Mouse (Mus musculus) embryonic facial prominence, embryonic 11.5 days (tissue): ENCODE measurements at regions not wholly inside any gene's neighbourhood (a gene's known extent, or its start where the extent isn't known, plus 50 kb on each side); places are given as distances from the start of the nearest gene placed in this dataset.

Experiments
- ATAC-seq: fragments of 200-750 bp; cut with Nextera tagmentation; replicated peaks from 2 replicates; pipeline ENCODE4 v1.8.0; 2017; ENCODE audit warnings: low read depth; ENCODE audit not compliant: insufficient number of reproducible peaks, low FRiP score, low TSS enrichment
- DNase-seq: peaks from one replicate; pipeline ENCODE4 v3.0.0-alpha.2; 2015; ENCODE audit warnings: low spot score
- H3K27ac ChIP-seq: fragments of 300-500 bp; sonication (generic); replicated peaks from 2 replicates; pipeline ENCODE4 v1.5.1; 2014; ENCODE audit warnings: mild to moderate bottlenecking, low read depth, low read length, control low read depth
- H3K27me3 ChIP-seq: fragments of 300-500 bp; sonication (generic); 2 replicates; pipeline ENCODE4 v1.6.1; 2014; ENCODE audit warnings: mild to moderate bottlenecking, low read length, moderate library complexity, mixed read lengths; ENCODE audit not compliant: control insufficient read depth, insufficient read depth
- H3K36me3 ChIP-seq: fragments of 300-500 bp; sonication (generic); replicated peaks from 2 replicates; pipeline ENCODE4 v1.6.1; 2014; ENCODE audit warnings: low read depth, mild to moderate bottlenecking, low read length, moderate library complexity, mixed read lengths; ENCODE audit not compliant: control insufficient read depth, insufficient read depth
- H3K4me1 ChIP-seq: fragments of 300-500 bp; sonication (generic); 2 replicates; pipeline ENCODE4 v1.6.1; 2014; ENCODE audit warnings: low read length, mixed read lengths; ENCODE audit not compliant: control insufficient read depth, insufficient read depth
- H3K4me2 ChIP-seq: fragments of 300-500 bp; sonication (generic); 2 replicates; pipeline ENCODE4 v1.6.1; 2014; ENCODE audit warnings: low read depth, mild to moderate bottlenecking, control low read depth, low read length, moderate library complexity
- H3K4me3 ChIP-seq: fragments of 300-500 bp; sonication (generic); 2 replicates; pipeline ENCODE4 v1.5.1; 2014; ENCODE audit warnings: low read depth, low read length, control low read depth
- H3K9ac ChIP-seq: fragments of 300-500 bp; sonication (generic); replicated peaks from 2 replicates; pipeline ENCODE4 v1.6.1; 2014; ENCODE audit warnings: mild to moderate bottlenecking, control low read depth, low read length
- H3K9me3 ChIP-seq: fragments of 300-500 bp; sonication (generic); replicated peaks from 2 replicates; pipeline ENCODE4 v1.6.1; 2016; ENCODE audit warnings: mild to moderate bottlenecking, low read length, inconsistent platforms, mixed read lengths; ENCODE audit not compliant: control insufficient read depth
- WGBS: fragments of 180-500 bp; shearing (Covaris S2); extraction: QIAGEN DNeasy Blood & Tissue Kit; methylation state at CpG from one replicate; pipeline ENCODE4 v1.1.7; 2014; 5-methylcytosine and 5-hydroxymethylcytosine counted together

DNA sequence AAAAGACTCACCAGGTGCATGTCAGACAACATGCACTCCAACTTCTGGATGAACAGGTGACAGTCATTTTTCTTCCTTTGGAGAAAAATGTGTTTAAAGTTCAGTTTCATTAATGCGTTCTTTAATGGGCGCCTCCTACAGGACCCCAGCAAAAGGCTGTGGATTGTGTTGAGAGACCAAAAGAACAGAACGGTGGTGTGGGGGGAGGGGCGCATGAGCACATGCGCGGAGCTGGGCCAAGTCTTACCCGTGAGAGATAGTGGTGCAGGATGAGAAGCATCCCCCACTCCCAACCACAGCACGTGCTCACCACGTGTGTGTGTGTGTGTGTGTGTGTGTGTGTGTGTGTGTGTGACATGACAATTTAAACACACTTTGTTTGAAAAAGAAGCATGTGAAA lies 371.0 kb downstream of the Plekhb2 start:
- 90% methylated on average over 9 of the region's 9 CpGs for WGBS
- Histone ChIP-seq H3K9ac (no peak overlapping the region), H3K4me1 (no peaks in the 10 kb centered on the region), H3K27ac (no peak overlapping the region), H3K27me3 (no peaks in the 10 kb centered on the region), H3K36me3 (no peaks in the 10 kb centered on the region), H3K9me3 (no peaks in the 10 kb centered on the region), H3K4me3 (no peak overlapping the region), H3K4me2 (no peak overlapping the region)
- ATAC-seq = no peak
- no peak for DNase-seq

DNA sequence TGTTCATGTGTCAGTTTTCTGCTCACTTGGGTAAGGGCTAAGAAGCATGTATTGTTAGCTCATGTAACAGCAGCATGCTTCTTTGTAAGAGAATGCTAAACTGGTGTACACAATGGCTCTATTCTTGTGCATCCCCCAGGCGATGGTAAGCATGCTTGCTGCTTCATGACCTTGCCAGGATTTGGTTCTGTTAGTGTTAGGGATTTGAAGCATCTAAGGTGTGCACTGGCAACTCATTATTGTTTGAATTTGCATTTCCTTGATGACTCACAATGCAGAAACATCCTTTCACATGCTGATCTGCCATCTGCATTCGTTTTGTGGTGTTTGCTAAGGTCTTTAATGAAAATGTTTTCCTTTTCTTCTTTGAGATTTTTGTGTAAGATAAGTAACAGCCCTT lies 382.8 kb downstream of the Plekhb2 start:
- Histone ChIP-seq H3K36me3 (no peaks in the 10 kb centered on the region), H3K9ac (no peak overlapping the region), H3K4me2 (no peak overlapping the region), H3K27me3 (no peaks in the 10 kb centered on the region), H3K27ac (no peak overlapping the region), H3K9me3 (no peaks in the 10 kb centered on the region), H3K4me1 (no peaks in the 10 kb centered on the region), H3K4me3 (no peak overlapping the region)
- DNase-seq (no peak), ATAC-seq (no peak)
- 28% methylated on average over 2 of the region's 2 CpGs for WGBS

DNA sequence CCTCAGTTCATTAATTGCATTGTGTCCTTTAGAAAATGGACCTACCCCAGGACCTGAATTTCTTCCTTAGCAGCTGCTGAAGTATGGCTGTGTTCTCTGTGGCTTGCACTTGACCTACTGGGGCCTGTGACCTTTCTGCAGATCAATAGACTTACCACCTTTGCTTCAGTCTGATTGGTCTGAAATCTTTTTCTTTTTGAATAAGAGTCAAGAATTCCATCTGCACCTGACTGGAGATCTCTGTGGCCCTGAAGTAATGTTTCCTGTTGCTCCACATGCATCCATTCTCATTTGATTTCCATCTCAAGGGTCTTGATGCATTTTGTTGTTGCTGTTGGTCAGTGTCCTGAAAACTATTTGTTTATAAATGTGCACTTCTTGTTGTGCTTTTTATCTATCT lies 388.4 kb downstream of the Plekhb2 start:
- ATAC-seq (no peak), DNase-seq (no peak)
- no peaks in the 10 kb centered on the region for H3K9me3 ChIP-seq
- H3K4me2 ChIP-seq = no peak overlapping the region
- H3K27ac ChIP-seq = no peak overlapping the region
- H3K4me3 ChIP-seq = no peak overlapping the region
- no peaks in the 10 kb centered on the region for H3K4me1 ChIP-seq
- no peaks in the 10 kb centered on the region for H3K36me3 ChIP-seq
- no peak overlapping the region for H3K9ac ChIP-seq
- H3K27me3 ChIP-seq = no peaks in the 10 kb centered on the region

DNA sequence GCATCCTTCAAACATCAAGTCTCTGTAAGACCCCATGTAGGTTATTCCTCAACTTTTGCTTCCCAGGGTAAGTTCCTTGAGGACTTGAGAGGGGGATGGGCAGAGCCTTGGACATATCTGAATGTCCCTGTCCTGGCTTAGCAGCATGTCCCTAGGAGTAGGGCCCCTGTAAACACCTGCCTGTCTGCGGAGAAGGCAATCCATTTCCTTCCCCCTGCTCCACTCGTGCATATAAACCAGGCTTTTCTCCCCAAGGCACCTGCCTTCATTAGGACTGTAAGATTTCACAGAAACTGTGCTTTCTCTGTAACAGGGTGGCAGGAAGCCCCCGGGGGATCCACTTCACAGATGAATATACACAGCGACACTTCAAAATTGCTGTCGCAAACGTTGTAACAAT lies 393.1 kb downstream of the Plekhb2 start:
- Histone ChIP-seq H3K36me3 (no peaks in the 10 kb centered on the region), H3K9me3 (no peaks in the 10 kb centered on the region), H3K27me3 (no peaks in the 10 kb centered on the region), H3K4me3 (no peak overlapping the region), H3K27ac (no peak overlapping the region), H3K4me1 (no peaks in the 10 kb centered on the region), H3K9ac (no peak overlapping the region), H3K4me2 (no peak overlapping the region)
- DNase-seq (no peak), ATAC-seq (no peak)
- 69% methylated on average over 6 of the region's 6 CpGs for WGBS

DNA sequence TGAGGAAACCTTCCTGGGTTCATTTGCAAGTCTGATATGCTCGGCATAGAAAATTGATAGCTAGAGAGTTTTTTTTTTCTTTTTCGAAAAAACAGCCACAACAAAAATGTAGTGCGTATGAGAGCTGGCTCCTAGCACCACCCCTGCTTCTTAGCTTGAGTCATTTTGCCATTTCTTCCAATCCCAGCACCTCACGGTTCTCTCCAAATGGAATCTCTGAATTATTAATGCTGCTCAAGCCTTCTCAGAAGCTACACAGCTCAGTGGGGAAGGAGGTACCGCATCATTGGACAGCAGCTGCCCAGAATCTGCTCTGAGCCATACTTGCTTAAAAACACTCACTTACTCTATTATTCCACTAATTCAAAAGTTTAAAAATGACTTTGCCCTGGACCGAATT lies 393.6 kb downstream of the Plekhb2 start:
- Histone ChIP-seq H3K27ac (no peak overlapping the region), H3K9ac (no peak overlapping the region), H3K4me1 (no peaks in the 10 kb centered on the region), H3K9me3 (no peaks in the 10 kb centered on the region), H3K36me3 (no peaks in the 10 kb centered on the region), H3K4me2 (no peak overlapping the region), H3K27me3 (no peaks in the 10 kb centered on the region), H3K4me3 (no peak overlapping the region)
- 75% methylated on average over 6 of the region's 6 CpGs for WGBS
- ATAC-seq (no peak), DNase-seq (no peak)

DNA sequence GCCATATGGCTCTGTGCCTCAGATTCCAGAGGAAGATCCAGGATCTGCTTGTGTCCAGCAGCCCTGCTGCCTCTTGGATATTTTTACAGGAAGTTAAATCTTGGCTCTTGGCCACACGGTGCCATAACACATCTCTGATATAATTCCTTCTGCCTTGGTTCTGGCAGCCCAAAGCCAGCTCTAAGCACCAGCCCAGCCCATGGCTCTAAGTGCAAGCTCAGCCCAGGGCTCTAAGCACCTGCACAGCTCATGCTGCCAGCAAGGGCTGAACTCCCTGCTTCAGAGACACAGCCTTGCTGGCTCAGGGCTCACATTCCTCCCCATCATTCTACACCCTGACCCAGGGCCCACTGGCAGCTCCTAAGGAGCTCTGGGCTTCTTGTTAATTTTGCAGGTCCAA lies 415.3 kb downstream of the Plekhb2 start:
- no peaks in the 10 kb centered on the region for H3K4me1 ChIP-seq
- H3K9ac ChIP-seq = no peak overlapping the region
- ATAC-seq = no peak
- no peak overlapping the region for H3K27ac ChIP-seq
- no peak overlapping the region for H3K4me2 ChIP-seq
- H3K36me3 ChIP-seq = no peaks in the 10 kb centered on the region
- no peak overlapping the region for H3K4me3 ChIP-seq
- H3K9me3 ChIP-seq = no peaks in the 10 kb centered on the region
- no peak for DNase-seq
- no peaks in the 10 kb centered on the region for H3K27me3 ChIP-seq
- WGBS = 84% methylated on average over 1 of the region's 1 CpGs

DNA sequence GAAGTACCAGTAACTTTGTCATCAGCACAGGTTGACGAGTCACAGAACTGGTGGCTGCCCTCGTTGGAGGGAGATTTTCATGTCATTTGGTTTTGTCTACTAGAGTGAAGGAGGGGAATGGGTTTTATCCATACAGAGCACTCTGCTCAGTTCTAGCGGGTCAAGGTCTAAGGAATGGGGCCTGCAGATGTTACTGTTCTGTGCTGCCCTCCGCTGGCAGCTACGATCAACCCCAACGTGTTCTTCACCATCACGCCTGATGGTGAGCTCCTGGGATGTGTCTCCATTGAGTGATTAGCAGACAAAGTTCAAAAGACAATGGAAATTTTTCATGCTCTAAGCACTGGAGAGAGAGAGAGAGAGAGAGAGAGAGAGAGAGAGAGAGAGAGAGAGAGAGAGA lies 416.9 kb downstream of the Plekhb2 start:
- ATAC-seq (no peak), DNase-seq (peak; percentile 19)
- no peaks in the 10 kb centered on the region for H3K27me3 ChIP-seq
- H3K4me2 ChIP-seq = no peak overlapping the region
- H3K36me3 ChIP-seq = no peaks in the 10 kb centered on the region
- 64% methylated on average over 7 of the region's 7 CpGs for WGBS
- no peak overlapping the region for H3K9ac ChIP-seq
- no peaks in the 10 kb centered on the region for H3K4me1 ChIP-seq
- no peaks in the 10 kb centered on the region for H3K9me3 ChIP-seq
- no peak overlapping the region for H3K4me3 ChIP-seq
- no peak overlapping the region for H3K27ac ChIP-seq

DNA sequence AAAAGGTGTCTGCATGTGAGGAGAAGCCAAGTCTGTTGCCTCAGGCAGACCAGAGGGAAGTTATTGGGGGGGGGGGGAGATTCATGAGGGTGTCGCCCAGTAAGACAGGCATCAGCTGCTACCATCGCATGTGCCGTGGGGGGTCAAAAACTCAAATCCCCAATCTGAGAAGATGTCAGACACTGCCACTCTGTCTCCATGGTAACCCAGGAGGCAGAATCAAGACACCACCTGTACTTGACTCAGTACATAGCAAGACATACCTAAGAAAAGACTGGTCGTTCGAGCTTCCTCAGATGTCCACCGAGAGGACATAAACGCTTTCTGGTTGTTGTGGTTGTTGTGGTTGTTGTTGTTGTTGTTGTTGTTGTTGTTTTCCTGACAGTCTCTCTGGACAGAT lies 418.1 kb downstream of the Plekhb2 start:
- 82% methylated on average over 7 of the region's 7 CpGs for WGBS

DNA sequence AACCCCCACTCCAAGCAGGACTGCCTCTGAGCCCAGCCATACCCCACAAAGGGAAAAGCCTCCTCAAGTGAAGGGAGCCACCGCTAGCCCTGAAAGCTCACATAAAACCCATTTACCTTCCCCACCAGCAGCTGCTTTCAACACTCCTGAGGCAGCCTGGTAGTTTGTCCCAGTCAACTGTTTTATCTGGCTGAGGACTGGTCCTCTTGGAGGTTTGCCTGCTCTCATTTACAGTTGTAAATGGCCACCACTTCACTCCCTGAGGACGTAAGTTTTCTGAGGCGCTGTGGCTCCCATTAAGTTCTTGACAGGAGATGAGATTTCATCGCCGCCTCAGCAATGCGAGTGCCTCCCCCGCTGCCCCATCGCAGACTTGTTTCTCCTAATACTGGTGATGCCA lies 425.2 kb downstream of the Plekhb2 start:
- H3K4me3 ChIP-seq = no peak overlapping the region
- no peak overlapping the region for H3K9ac ChIP-seq
- H3K36me3 ChIP-seq = no peaks in the 10 kb centered on the region
- no peaks in the 10 kb centered on the region; the same call in 1 of the 2 replicates for H3K4me1 ChIP-seq
- DNase-seq = no peak
- H3K4me2 ChIP-seq = no peak overlapping the region
- H3K9me3 ChIP-seq = no peaks in the 10 kb centered on the region
- WGBS = 92% methylated on average over 8 of the region's 8 CpGs
- no peak overlapping the region for H3K27ac ChIP-seq
- no peaks in the 10 kb centered on the region for H3K27me3 ChIP-seq
- no peak for ATAC-seq

More for the DNA sequence above, 418.1 kb downstream of the Plekhb2 start:
- H3K9ac ChIP-seq = no peak overlapping the region
- no peak overlapping the region for H3K4me3 ChIP-seq
- no peaks in the 10 kb centered on the region for H3K36me3 ChIP-seq
- no peak for DNase-seq
- H3K9me3 ChIP-seq = no peaks in the 10 kb centered on the region
- H3K4me2 ChIP-seq = no peak overlapping the region
- no peak for ATAC-seq
- no peak overlapping the region for H3K27ac ChIP-seq
- no peaks in the 10 kb centered on the region for H3K27me3 ChIP-seq
- H3K4me1 ChIP-seq = no peaks in the 10 kb centered on the region
